Mouse (Mus musculus): ENCODE measurements around the gene Atxn7l1. TPM values are rescaled to one million over a fixed set of nuclear protein-coding genes. Genes with fewer than 3 reads are reported as not detected.
A peak's percentile ranks its signal among the peaks of the same experiment; 100 is the strongest.

The Atxn7l1 gene
- total and polyA plus RNA-seq, 2 experiments from 2014 or later = 20.9 to 27.8 TPM

DNA sequence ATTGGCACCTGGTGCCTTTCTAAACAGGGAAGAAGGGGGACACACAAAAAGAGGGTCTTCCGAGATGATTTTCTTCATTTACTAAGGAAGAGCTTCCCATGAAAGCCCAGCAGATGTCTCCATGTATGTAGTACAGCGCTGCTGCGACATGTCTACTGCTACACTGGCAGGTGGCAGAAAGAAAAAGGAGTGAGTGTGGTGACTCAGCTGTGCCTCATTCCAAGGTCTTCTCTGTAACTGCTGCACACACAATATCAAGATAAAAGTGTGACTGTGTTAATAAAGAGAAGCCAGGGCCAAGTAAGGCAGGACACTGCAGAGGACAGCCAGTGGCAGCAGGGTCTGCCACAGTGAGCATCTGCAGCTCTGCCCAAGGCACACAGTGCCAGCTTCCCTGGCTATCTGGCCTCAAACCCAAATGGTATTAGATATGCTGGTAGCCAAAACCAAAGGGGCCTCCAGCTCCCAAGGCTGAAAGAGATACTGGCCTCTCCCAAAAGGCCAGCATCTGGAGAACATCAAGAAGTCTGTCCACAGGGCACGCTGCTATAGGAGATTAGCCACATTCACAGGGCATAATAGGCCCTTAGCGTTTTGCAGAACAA, 212.5 kb downstream of the Atxn7l1 start:
- DNase-seq (ENCODE audit: low spot score) (peak; percentile 24), ATAC-seq (ENCODE audit: low FRiP score) (no peak)
- peak overlapping the region; percentile 38; the same call in 1 of the 2 replicates for H3K27ac ChIP-seq (ENCODE audit: low read depth, low read length)
- 0 out of 2 replicates have a peak, but pooled peaks have one; percentile 4 for TF ChIP-seq CTCF (IDR thresholded peaks at IDR 0.05)
- H3K9me3 ChIP-seq (ENCODE audit: low read length) = no peaks in the 10 kb centered on the region
- WGBS = 81% methylated on average over 5 of the region's 5 CpGs
- no peak overlapping the region; the same call in 1 of the 2 replicates for H3K9ac ChIP-seq (replicated peaks; ENCODE audit: low read length, poor library complexity, severe bottlenecking)
- no peak overlapping the region for H3K4me3 ChIP-seq (ENCODE audit: low read depth, low read length)
- no peak overlapping the region for H3K4me2 ChIP-seq (ENCODE audit: low read depth, low read length, poor library complexity, severe bottlenecking)
- peaks cover 14% of the 10 kb centered on the region for H3K36me3 ChIP-seq (ENCODE audit: insufficient read depth, low read length)
- no peaks in the 10 kb centered on the region for H3K27me3 ChIP-seq (ENCODE audit: insufficient read depth, low read length)
- no peaks in the 10 kb centered on the region for H3K4me1 ChIP-seq (ENCODE audit: insufficient read depth, low read length)

DNA sequence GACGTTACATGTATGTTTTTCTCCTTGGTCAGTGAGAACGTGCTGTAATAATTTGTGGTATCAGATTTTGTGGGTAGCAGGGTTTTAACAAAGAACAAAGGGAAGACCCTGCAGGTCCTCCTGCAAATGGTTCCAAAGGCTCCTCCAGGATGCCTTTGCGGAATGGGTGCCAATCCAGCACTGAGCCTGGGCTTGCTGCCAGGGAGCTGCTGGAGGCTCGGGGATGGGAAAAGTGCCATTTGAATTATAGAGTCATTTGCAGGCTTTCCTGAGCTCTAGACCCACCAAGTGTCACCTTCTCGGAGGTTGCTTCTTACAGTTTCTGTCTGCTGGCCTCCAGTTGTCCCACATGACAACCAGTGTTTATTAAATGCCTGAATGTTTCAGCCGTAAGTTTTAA, 213.2 kb downstream of the Atxn7l1 start:
- 53% methylated on average over 6 of the region's 6 CpGs for WGBS
- Histone ChIP-seq H3K36me3 (ENCODE audit: insufficient read depth, low read length) (peaks cover 14% of the 10 kb centered on the region), H3K27ac (ENCODE audit: low read depth, low read length) (no peak overlapping the region), H3K4me3 (ENCODE audit: low read depth, low read length) (no peak overlapping the region), H3K4me2 (ENCODE audit: low read depth, low read length, poor library complexity, severe bottlenecking) (no peak overlapping the region), H3K27me3 (ENCODE audit: insufficient read depth, low read length) (no peaks in the 10 kb centered on the region), H3K9ac (replicated peaks; ENCODE audit: low read length, poor library complexity, severe bottlenecking) (no peak overlapping the region), H3K9me3 (ENCODE audit: low read length) (no peaks in the 10 kb centered on the region), H3K4me1 (ENCODE audit: insufficient read depth, low read length) (no peaks in the 10 kb centered on the region)
- DNase-seq (ENCODE audit: low spot score) = peak; percentile 87
- no peak for ATAC-seq (ENCODE audit: low FRiP score)
- TF ChIP-seq CTCF (IDR thresholded peaks at IDR 0.05) = no peak

DNA sequence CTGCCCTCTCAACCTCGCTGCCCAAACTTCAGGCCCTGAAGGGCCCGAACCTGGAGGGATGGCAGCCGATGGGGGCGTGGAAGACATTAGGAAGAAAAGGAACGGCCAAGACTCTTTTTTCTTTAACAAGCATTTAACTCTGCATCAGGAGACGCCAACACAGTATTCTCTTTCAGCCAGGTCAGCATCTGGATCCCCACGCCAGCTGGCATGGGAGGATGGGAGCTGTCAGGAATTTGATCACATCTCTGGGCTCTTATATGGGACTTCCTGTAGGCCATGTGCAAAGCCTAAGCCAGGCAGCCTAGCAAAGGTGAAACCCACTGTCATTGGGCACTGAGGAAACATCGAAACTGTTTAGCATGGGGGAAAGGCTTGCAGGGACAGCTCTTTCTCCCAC, 217.0 kb downstream of the Atxn7l1 start:
- H3K27me3 ChIP-seq (ENCODE audit: insufficient read depth, low read length) = no peaks in the 10 kb centered on the region
- 94% methylated on average over 8 of the region's 8 CpGs for WGBS

DNA sequence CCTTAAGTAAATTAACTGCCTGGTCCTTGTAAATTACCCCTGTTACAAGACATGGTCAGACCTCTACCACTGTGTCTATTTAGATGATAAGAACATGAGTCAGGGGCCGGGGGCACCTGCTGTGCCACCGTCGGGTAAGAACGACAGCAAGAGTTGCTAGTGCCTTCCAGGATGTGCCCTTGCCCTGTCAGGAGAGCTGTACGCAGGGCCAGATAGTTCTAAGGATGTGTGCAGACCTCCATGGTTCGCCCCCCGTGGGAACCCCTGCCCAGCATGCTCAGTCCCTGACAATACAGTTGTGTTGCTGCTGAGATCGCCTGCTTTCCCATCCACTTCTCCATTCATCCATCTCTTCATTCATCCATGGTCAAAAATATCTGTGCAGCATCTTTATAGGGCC, 217.6 kb downstream of the Atxn7l1 start:
- Histone ChIP-seq H3K9me3 (ENCODE audit: low read length) (no peaks in the 10 kb centered on the region), H3K27ac (ENCODE audit: low read depth, low read length) (no peak overlapping the region), H3K4me3 (ENCODE audit: low read depth, low read length) (no peak overlapping the region), H3K4me2 (ENCODE audit: low read depth, low read length, poor library complexity, severe bottlenecking) (no peak overlapping the region), H3K36me3 (ENCODE audit: insufficient read depth, low read length) (peaks cover 5% of the 10 kb centered on the region), H3K9ac (replicated peaks; ENCODE audit: low read length, poor library complexity, severe bottlenecking) (no peak overlapping the region), H3K27me3 (ENCODE audit: insufficient read depth, low read length) (no peaks in the 10 kb centered on the region), H3K4me1 (ENCODE audit: insufficient read depth, low read length) (no peaks in the 10 kb centered on the region)
- no peak for DNase-seq (ENCODE audit: low spot score)
- no peak for ATAC-seq (ENCODE audit: low FRiP score)
- no peak for TF ChIP-seq CTCF (IDR thresholded peaks at IDR 0.05)
- 79% methylated on average over 8 of the region's 8 CpGs for WGBS

More for the DNA sequence above, 217.0 kb downstream of the Atxn7l1 start:
- no peak overlapping the region for H3K4me2 ChIP-seq (ENCODE audit: low read depth, low read length, poor library complexity, severe bottlenecking)
- TF ChIP-seq CTCF (IDR thresholded peaks at IDR 0.05) = no peak
- H3K9ac ChIP-seq (replicated peaks; ENCODE audit: low read length, poor library complexity, severe bottlenecking) = no peak overlapping the region
- DNase-seq (ENCODE audit: low spot score) (no peak), ATAC-seq (ENCODE audit: low FRiP score) (no peak)
- no peaks in the 10 kb centered on the region for H3K9me3 ChIP-seq (ENCODE audit: low read length)
- peaks cover 5% of the 10 kb centered on the region for H3K36me3 ChIP-seq (ENCODE audit: insufficient read depth, low read length)
- no peak overlapping the region for H3K27ac ChIP-seq (ENCODE audit: low read depth, low read length)
- no peaks in the 10 kb centered on the region for H3K4me1 ChIP-seq (ENCODE audit: insufficient read depth, low read length)
- no peak overlapping the region for H3K4me3 ChIP-seq (ENCODE audit: low read depth, low read length)

DNA sequence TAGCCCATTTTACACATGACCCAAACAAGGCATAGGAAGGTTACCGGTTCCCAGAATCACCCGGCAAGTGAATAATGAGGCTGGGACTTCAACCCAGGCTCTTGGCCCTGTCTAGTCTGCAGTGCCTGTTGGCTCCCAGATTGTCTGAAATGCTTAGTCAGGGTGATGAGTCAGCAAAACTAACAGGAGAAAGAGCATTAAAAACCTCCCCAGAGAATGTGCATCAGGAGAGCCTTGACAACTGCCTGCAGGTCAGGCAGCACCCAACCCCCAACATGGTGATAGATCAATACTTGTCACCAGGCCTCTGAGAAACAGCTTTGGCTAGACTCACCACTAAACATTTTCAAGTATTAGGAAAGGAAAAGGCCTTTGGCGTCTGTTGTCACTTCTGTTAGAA, 222.1 kb downstream of the Atxn7l1 start:
- Histone ChIP-seq H3K27me3 (ENCODE audit: insufficient read depth, low read length) (no peaks in the 10 kb centered on the region), H3K4me2 (ENCODE audit: low read depth, low read length, poor library complexity, severe bottlenecking) (no peak overlapping the region), H3K9ac (replicated peaks; ENCODE audit: low read length, poor library complexity, severe bottlenecking) (no peak overlapping the region), H3K9me3 (ENCODE audit: low read length) (no peaks in the 10 kb centered on the region), H3K4me3 (ENCODE audit: low read depth, low read length) (no peak overlapping the region), H3K4me1 (ENCODE audit: insufficient read depth, low read length) (no peaks in the 10 kb centered on the region), H3K36me3 (ENCODE audit: insufficient read depth, low read length) (no peaks in the 10 kb centered on the region; the same call in 1 of the 2 replicates), H3K27ac (ENCODE audit: low read depth, low read length) (no peak overlapping the region)
- DNase-seq (ENCODE audit: low spot score) = no peak
- no peak for TF ChIP-seq CTCF (IDR thresholded peaks at IDR 0.05)
- WGBS = 86% methylated on average over 3 of the region's 3 CpGs
- no peak for ATAC-seq (ENCODE audit: low FRiP score)

DNA sequence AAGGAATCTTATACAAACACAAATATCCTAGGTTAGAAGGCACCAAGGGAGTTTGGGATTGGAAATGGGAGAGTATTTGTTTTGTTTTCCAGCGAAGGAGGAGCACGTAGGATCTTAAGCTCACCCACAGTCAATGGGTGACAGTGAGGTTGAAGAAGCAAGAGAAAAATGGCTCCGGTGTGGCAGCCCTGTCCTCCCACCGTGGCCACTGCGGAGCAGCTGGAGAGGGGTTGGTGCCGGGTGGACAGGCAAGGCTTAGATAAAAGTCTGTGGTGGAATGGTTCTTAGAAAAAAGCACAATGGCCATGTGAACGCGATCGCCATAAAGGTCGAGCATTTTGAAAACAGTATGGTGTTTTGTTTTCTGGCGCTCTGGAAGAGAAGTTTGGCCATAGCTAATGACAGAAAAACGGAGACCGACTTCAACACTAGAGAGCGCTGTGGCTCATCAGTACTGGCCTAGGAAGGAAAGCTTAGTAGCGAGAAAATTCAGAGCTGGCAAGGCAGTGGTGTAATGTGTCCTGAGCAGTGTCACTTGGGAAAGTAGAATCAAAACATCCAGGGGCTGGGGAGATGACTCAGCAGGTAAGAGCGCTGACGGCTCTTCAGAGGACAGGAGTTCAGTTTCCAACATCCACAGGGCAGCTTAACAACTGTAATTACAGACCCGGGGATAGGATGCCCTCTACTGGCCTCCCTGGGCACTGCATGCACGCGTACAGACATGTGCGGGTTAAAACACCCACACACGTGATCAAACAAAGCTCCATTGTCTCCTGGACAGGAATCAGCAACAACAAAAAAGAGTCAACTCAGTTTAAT, 232.3 kb downstream of the Atxn7l1 start:
- no peak overlapping the region for H3K9ac ChIP-seq (replicated peaks; ENCODE audit: low read length, poor library complexity, severe bottlenecking)
- no peaks in the 10 kb centered on the region for H3K27me3 ChIP-seq (ENCODE audit: insufficient read depth, low read length)
- peak; percentile 81 for ATAC-seq (ENCODE audit: low FRiP score)
- H3K4me2 ChIP-seq (ENCODE audit: low read depth, low read length, poor library complexity, severe bottlenecking) = peak overlapping the region; percentile 23; the same call in 1 of the 2 replicates
- DNase-seq (ENCODE audit: low spot score) = peak; percentile 88
- H3K27ac ChIP-seq (ENCODE audit: low read depth, low read length) = no peak overlapping the region
- 20% methylated on average over 22 of the region's 22 CpGs for WGBS
- no peaks in the 10 kb centered on the region for H3K36me3 ChIP-seq (ENCODE audit: insufficient read depth, low read length)
- no peaks in the 10 kb centered on the region for H3K4me1 ChIP-seq (ENCODE audit: insufficient read depth, low read length)
- peak; percentile 80 for TF ChIP-seq CTCF (IDR thresholded peaks at IDR 0.05)
- no peaks in the 10 kb centered on the region for H3K9me3 ChIP-seq (ENCODE audit: low read length)
- H3K4me3 ChIP-seq (ENCODE audit: low read depth, low read length) = no peak overlapping the region
